Mouse (Mus musculus): ENCODE results near the gene Rps29.
A peak's percentile ranks its signal among the peaks of the same experiment; 100 is the strongest.

DNA sequence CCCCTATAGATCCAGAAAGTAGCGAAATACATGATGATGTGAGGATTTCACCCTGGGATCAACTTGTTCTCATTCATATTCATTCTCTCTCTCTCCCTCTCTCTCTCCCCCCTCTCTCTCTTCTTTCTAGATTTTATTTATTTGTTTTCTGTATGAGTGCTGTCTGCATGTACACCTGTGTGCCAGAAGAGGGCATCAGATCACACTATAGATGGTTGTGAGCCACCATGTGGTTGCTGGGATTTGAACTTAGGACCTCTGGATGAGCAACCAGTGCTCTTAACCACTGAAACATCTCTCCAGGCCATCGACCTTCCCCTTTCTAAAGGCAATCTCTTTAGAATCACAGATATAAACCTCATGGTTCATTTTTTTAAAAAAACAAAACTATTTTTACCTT lies 49.5 kb upstream of the Rps29 start:
- peak; percentile 50 for TF ChIP-seq CTCF (IDR thresholded peaks at IDR 0.05; ENCODE audit: low read depth)
- no peak for TF ChIP-seq EP300 (IDR thresholded peaks at IDR 0.05; ENCODE audit: low read depth)

All from liver, postnatal 0 days (tissue).